Mouse (Mus musculus): ENCODE results near the gene Gm4952. TPM values are rescaled to one million over a fixed set of nuclear protein-coding genes. Genes with fewer than 3 reads are reported as not detected.

Gene Gm4952
- polyA plus RNA-seq, 1 experiment = not detected

GRCm38 (mm10) chr19:12570866-12571265 lies 28.9 kb upstream of the Gm4952 start:
- Histone ChIP-seq H3K27me3 (ENCODE audit: control insufficient read depth, insufficient read depth, low read length, poor library complexity, severe bottlenecking) (no peaks in the 10 kb centered on the region), H3K9me3 (replicated peaks; ENCODE audit: control insufficient read depth, insufficient read depth, low read length, poor library complexity, severe bottlenecking) (no peaks in the 10 kb centered on the region), H3K27ac (ENCODE audit: insufficient read depth, low read length) (no peak overlapping the region), H3K9ac (ENCODE audit: low read depth, poor library complexity, severe bottlenecking) (no peak overlapping the region), H3K4me3 (ENCODE audit: low read depth, low read length) (no peak overlapping the region), H3K4me1 (ENCODE audit: control insufficient read depth, insufficient read depth, low read length) (no peaks in the 10 kb centered on the region), H3K36me3 (ENCODE audit: control insufficient read depth, insufficient read depth, low read length, poor library complexity, severe bottlenecking) (no peaks in the 10 kb centered on the region)
- no peak for TF ChIP-seq POLR2A (IDR thresholded peaks at IDR 0.05; ENCODE audit: insufficient read depth, low read length)
- no peak for TF ChIP-seq CTCF (IDR thresholded peaks at IDR 0.05; ENCODE audit: low read depth, low read length)
- TF ChIP-seq EP300 (IDR thresholded peaks at IDR 0.05; ENCODE audit: insufficient read depth, low read depth, low read length) = no peak

- H3K4me3 ChIP-seq (ENCODE audit: low read depth, low read length) = no peak overlapping the region
- no peak overlapping the region for H3K27ac ChIP-seq (ENCODE audit: insufficient read depth, low read length)
Observed at GRCm38 (mm10) chr19:12571687-12572086, 28.1 kb upstream of the Gm4952 start.

GRCm38 (mm10) chr19:12572614-12573265 lies 27.0 kb upstream of the Gm4952 start:
- no peak overlapping the region for H3K9ac ChIP-seq (ENCODE audit: low read depth, poor library complexity, severe bottlenecking)
- H3K27ac ChIP-seq (ENCODE audit: insufficient read depth, low read length) = no peak overlapping the region

More at GRCm38 (mm10) chr19:12571687-12572086, 28.1 kb upstream of the Gm4952 start:
- H3K36me3 ChIP-seq (ENCODE audit: control insufficient read depth, insufficient read depth, low read length, poor library complexity, severe bottlenecking) = no peaks in the 10 kb centered on the region
- H3K4me1 ChIP-seq (ENCODE audit: control insufficient read depth, insufficient read depth, low read length) = no peaks in the 10 kb centered on the region
- TF ChIP-seq POLR2A (IDR thresholded peaks at IDR 0.05; ENCODE audit: insufficient read depth, low read length) (no peak), CTCF (IDR thresholded peaks at IDR 0.05; ENCODE audit: low read depth, low read length) (no peak), EP300 (IDR thresholded peaks at IDR 0.05; ENCODE audit: insufficient read depth, low read depth, low read length) (no peak)
- H3K27me3 ChIP-seq (ENCODE audit: control insufficient read depth, insufficient read depth, low read length, poor library complexity, severe bottlenecking) = no peaks in the 10 kb centered on the region
- no peak overlapping the region for H3K9ac ChIP-seq (ENCODE audit: low read depth, poor library complexity, severe bottlenecking)
- no peaks in the 10 kb centered on the region for H3K9me3 ChIP-seq (replicated peaks; ENCODE audit: control insufficient read depth, insufficient read depth, low read length, poor library complexity, severe bottlenecking)

GRCm38 (mm10) chr19:12573266-12574011 lies 26.3 kb upstream of the Gm4952 start:
- no peaks in the 10 kb centered on the region for H3K27me3 ChIP-seq (ENCODE audit: control insufficient read depth, insufficient read depth, low read length, poor library complexity, severe bottlenecking)
- H3K4me1 ChIP-seq (ENCODE audit: control insufficient read depth, insufficient read depth, low read length) = no peaks in the 10 kb centered on the region
- no peaks in the 10 kb centered on the region for H3K9me3 ChIP-seq (replicated peaks; ENCODE audit: control insufficient read depth, insufficient read depth, low read length, poor library complexity, severe bottlenecking)
- H3K4me3 ChIP-seq (ENCODE audit: low read depth, low read length) = peak overlapping the region; percentile 47
- no peak overlapping the region for H3K27ac ChIP-seq (ENCODE audit: insufficient read depth, low read length)
- no peak for TF ChIP-seq EP300 (IDR thresholded peaks at IDR 0.05; ENCODE audit: insufficient read depth, low read depth, low read length)
- TF ChIP-seq POLR2A (IDR thresholded peaks at IDR 0.05; ENCODE audit: insufficient read depth, low read length) = no peak
- TF ChIP-seq CTCF (IDR thresholded peaks at IDR 0.05; ENCODE audit: low read depth, low read length) = no peak
- no peak overlapping the region for H3K9ac ChIP-seq (ENCODE audit: low read depth, poor library complexity, severe bottlenecking)
- H3K36me3 ChIP-seq (ENCODE audit: control insufficient read depth, insufficient read depth, low read length, poor library complexity, severe bottlenecking) = no peaks in the 10 kb centered on the region

More at GRCm38 (mm10) chr19:12572614-12573265, 27.0 kb upstream of the Gm4952 start:
- no peaks in the 10 kb centered on the region for H3K9me3 ChIP-seq (replicated peaks; ENCODE audit: control insufficient read depth, insufficient read depth, low read length, poor library complexity, severe bottlenecking)
- H3K4me1 ChIP-seq (ENCODE audit: control insufficient read depth, insufficient read depth, low read length) = no peaks in the 10 kb centered on the region
- H3K36me3 ChIP-seq (ENCODE audit: control insufficient read depth, insufficient read depth, low read length, poor library complexity, severe bottlenecking) = no peaks in the 10 kb centered on the region
- TF ChIP-seq POLR2A (IDR thresholded peaks at IDR 0.05; ENCODE audit: insufficient read depth, low read length) (no peak), EP300 (IDR thresholded peaks at IDR 0.05; ENCODE audit: insufficient read depth, low read depth, low read length) (no peak), CTCF (IDR thresholded peaks at IDR 0.05; ENCODE audit: low read depth, low read length) (no peak)
- H3K4me3 ChIP-seq (ENCODE audit: low read depth, low read length) = peak overlapping the region; percentile 9; the same call in 1 of the 2 replicates
- no peaks in the 10 kb centered on the region for H3K27me3 ChIP-seq (ENCODE audit: control insufficient read depth, insufficient read depth, low read length, poor library complexity, severe bottlenecking)

GRCm38 (mm10) chr19:12574012-12574407 lies 25.8 kb upstream of the Gm4952 start:
- TF ChIP-seq CTCF (IDR thresholded peaks at IDR 0.05; ENCODE audit: low read depth, low read length) = no peak
- TF ChIP-seq EP300 (IDR thresholded peaks at IDR 0.05; ENCODE audit: insufficient read depth, low read depth, low read length) = no peak
- no peak for TF ChIP-seq POLR2A (IDR thresholded peaks at IDR 0.05; ENCODE audit: insufficient read depth, low read length)
- peak overlapping the region; percentile 47 for H3K4me3 ChIP-seq (ENCODE audit: low read depth, low read length)
- H3K27ac ChIP-seq (ENCODE audit: insufficient read depth, low read length) = no peak overlapping the region
- H3K9me3 ChIP-seq (replicated peaks; ENCODE audit: control insufficient read depth, insufficient read depth, low read length, poor library complexity, severe bottlenecking) = no peaks in the 10 kb centered on the region
- H3K9ac ChIP-seq (ENCODE audit: low read depth, poor library complexity, severe bottlenecking) = no peak overlapping the region
- H3K27me3 ChIP-seq (ENCODE audit: control insufficient read depth, insufficient read depth, low read length, poor library complexity, severe bottlenecking) = no peaks in the 10 kb centered on the region
- H3K4me1 ChIP-seq (ENCODE audit: control insufficient read depth, insufficient read depth, low read length) = no peaks in the 10 kb centered on the region
- H3K36me3 ChIP-seq (ENCODE audit: control insufficient read depth, insufficient read depth, low read length, poor library complexity, severe bottlenecking) = no peaks in the 10 kb centered on the region

GRCm38 (mm10) chr19:12575107-12575506 lies 24.7 kb upstream of the Gm4952 start:
- H3K9me3 ChIP-seq (replicated peaks; ENCODE audit: control insufficient read depth, insufficient read depth, low read length, poor library complexity, severe bottlenecking) = no peaks in the 10 kb centered on the region
- H3K27me3 ChIP-seq (ENCODE audit: control insufficient read depth, insufficient read depth, low read length, poor library complexity, severe bottlenecking) = no peaks in the 10 kb centered on the region
- TF ChIP-seq EP300 (IDR thresholded peaks at IDR 0.05; ENCODE audit: insufficient read depth, low read depth, low read length) (no peak), POLR2A (IDR thresholded peaks at IDR 0.05; ENCODE audit: insufficient read depth, low read length) (no peak), CTCF (IDR thresholded peaks at IDR 0.05; ENCODE audit: low read depth, low read length) (no peak)
- H3K9ac ChIP-seq (ENCODE audit: low read depth, poor library complexity, severe bottlenecking) = no peak overlapping the region
- no peak overlapping the region for H3K4me3 ChIP-seq (ENCODE audit: low read depth, low read length)
- H3K27ac ChIP-seq (ENCODE audit: insufficient read depth, low read length) = no peak overlapping the region
- H3K36me3 ChIP-seq (ENCODE audit: control insufficient read depth, insufficient read depth, low read length, poor library complexity, severe bottlenecking) = no peaks in the 10 kb centered on the region
- no peaks in the 10 kb centered on the region for H3K4me1 ChIP-seq (ENCODE audit: control insufficient read depth, insufficient read depth, low read length)
